In genomic region chr10:85330938-85331691, GRCm38 (mm10) we compare ENCODE assay signal across 8 mouse cellular contexts. TPM values are rescaled to one million over a fixed set of nuclear protein-coding genes. Genes with fewer than 3 reads are reported as not detected.
DNase-seq lines count a peak whose midpoint lies in the region; ATAC-seq lines count a peak whose summit lies in the region.
"Had no signal": no experiment of that assay in that cellular context is flagged by ENCODE, and none has a peak within 500 bp of the region (broad histone marks: within the 10 kb centered on the region; RNA-seq: fewer than 3 reads in every experiment).

No protein-coding gene starts in this region.

- H3K9me3 ChIP-seq in embryonic facial prominence, embryonic 12.5 days, result no peaks in the 10 kb centered on the region
- no peaks in the 10 kb centered on the region for H3K9me3 ChIP-seq in heart, embryonic 13.5 days
- H3K9me3 ChIP-seq in kidney, embryonic 16.5 days (ENCODE audit: low read length), result no peaks in the 10 kb centered on the region

- H3K27me3 ChIP-seq in embryonic facial prominence, embryonic 12.5 days, result no peaks in the 10 kb centered on the region
- H3K27me3 ChIP-seq in heart, embryonic 13.5 days (replicated peaks), result no peaks in the 10 kb centered on the region
- H3K27me3 ChIP-seq in kidney, embryonic 16.5 days (ENCODE audit: insufficient read depth, low read length), result no peaks in the 10 kb centered on the region

- H3K36me3 ChIP-seq in embryonic facial prominence, embryonic 12.5 days, result no peaks in the 10 kb centered on the region
- H3K36me3 ChIP-seq in heart, embryonic 13.5 days, result no peaks in the 10 kb centered on the region
- no peaks in the 10 kb centered on the region for H3K36me3 ChIP-seq in kidney, embryonic 16.5 days (ENCODE audit: insufficient read depth, low read length)

- 7% methylated on average over 13 of the region's 13 CpGs for WGBS in embryonic facial prominence, embryonic 12.5 days
- WGBS in heart, embryonic 13.5 days, result 6% methylated on average over 13 of the region's 13 CpGs
- 12% methylated on average over 13 of the region's 13 CpGs for WGBS in kidney, embryonic 16.5 days

- H3K4me3 ChIP-seq in embryonic facial prominence, embryonic 12.5 days, result 0 out of 2 replicates have a peak overlapping the region, but pooled peaks have one; percentile 1
- peak overlapping the region; percentile 13; the same call in 1 of the 2 replicates for H3K4me3 ChIP-seq in heart, embryonic 13.5 days
- 0 out of 2 replicates have a peak overlapping the region, but pooled peaks have one; percentile 4 for H3K4me3 ChIP-seq in kidney, embryonic 16.5 days (ENCODE audit: low read length)

- H3K27ac ChIP-seq in embryonic facial prominence, embryonic 12.5 days, result no peak overlapping the region
- no peak overlapping the region for H3K27ac ChIP-seq in heart, embryonic 13.5 days (replicated peaks)
- H3K27ac ChIP-seq in kidney, embryonic 16.5 days (ENCODE audit: low read length), result no peak overlapping the region
- H3K27ac ChIP-seq: macrophage had no signal

- peak overlapping the region; percentile 38 for H3K4me2 ChIP-seq in embryonic facial prominence, embryonic 12.5 days (replicated peaks)
- H3K4me2 ChIP-seq in heart, embryonic 13.5 days, result peak overlapping the region; percentile 58
- peak overlapping the region; percentile 32 for H3K4me2 ChIP-seq in kidney, embryonic 16.5 days (replicated peaks; ENCODE audit: low read depth, low read length)

- peak; percentile 92 for DNase-seq in R1 (ENCODE audit: low read depth, low spot score)
- DNase-seq in lung, postnatal 4 days, result peak; percentile 42 to 59
- DNase-seq in testis, postnatal 14 days (ENCODE audit: low spot score), result peak; percentile 34

- no peaks in the 10 kb centered on the region for H3K4me1 ChIP-seq in embryonic facial prominence, embryonic 12.5 days
- H3K4me1 ChIP-seq in heart, embryonic 13.5 days, result no peaks in the 10 kb centered on the region
- no peaks in the 10 kb centered on the region for H3K4me1 ChIP-seq in kidney, embryonic 16.5 days (ENCODE audit: insufficient read depth, low read length)

- 0 out of 2 replicates have a peak, but pooled peaks have one; percentile 41 for ATAC-seq in embryonic facial prominence, embryonic 12.5 days (ENCODE audit: insufficient number of reproducible peaks, insufficient read depth, low FRiP score, low TSS enrichment)
- ATAC-seq in heart, embryonic 13.5 days (ENCODE audit: extremely low read depth, insufficient number of reproducible peaks, low FRiP score, low TSS enrichment), result peak; percentile 54; the same call in 1 of the 2 replicates
- ATAC-seq in kidney, embryonic 16.5 days (ENCODE audit: low FRiP score, low TSS enrichment), result peak; percentile 78
- no peak for ATAC-seq in activated CD4-positive, CD25-positive, alpha-beta regulatory T cell, adult 4 months

- no peak overlapping the region for H3K9ac ChIP-seq in embryonic facial prominence, embryonic 12.5 days
- H3K9ac ChIP-seq in heart, embryonic 13.5 days, result no peak overlapping the region
- no peak overlapping the region for H3K9ac ChIP-seq in kidney, embryonic 16.5 days (replicated peaks; ENCODE audit: low read length)

RNA-seq across cellular contexts. Expression of gene Btbd11, which starts 55.5 kb away (rescaled TPM):
- 10.1 and 10.5 TPM in 2 replicates for polyA plus RNA-seq in embryonic facial prominence, embryonic 12.5 days (2016; fragmentation: Nextera tagmentation; extraction: Ambion mirVana)
- polyA plus RNA-seq in heart, embryonic 13.5 days (2015; fragmentation: Nextera tagmentation; extraction: Ambion mirVana), result 0.64 and 0.74 TPM in 2 replicates
- 10.7 and 12.3 TPM in 2 replicates for polyA plus RNA-seq in kidney, embryonic 16.5 days (2015; fragmentation: Nextera tagmentation; extraction: Ambion mirVana)
- polyA plus RNA-seq in activated CD4-positive, CD25-positive, alpha-beta regulatory T cell, adult 4 months (2017; shearing (Covaris generic)), result 1 to 10 TPM; 3.3 to 3.9 TPM

Comparison
In these comparisons a context has a peak if more than half of its experiments do, and no peak if none do; other contexts are left out.
1. DNase-seq: peak in every context shown above with its lines; median percentile 92 in R1; 50 in lung, postnatal 4 days; 34 in testis, postnatal 14 days.